ENCODE assay signal across 1 mouse cellular context in genomic region chr3:96559911-96560850, GRCm38 (mm10).
TF ChIP-seq lines count a peak whose summit lies in the region.

No protein-coding gene starts in this region.

TF ChIP-seq in CH12.LX, 34 proteins besides CTCF, POLR2A, EP300 and RAD21:
- TF ChIP-seq JUN (IDR thresholded peaks at IDR 0.05; ENCODE audit: insufficient read depth, low read depth, low read length) = no peak
- no peak for TF ChIP-seq MXI1 (IDR thresholded peaks at IDR 0.05; ENCODE audit: low read depth, low read length)
- no peak for TF ChIP-seq SIN3A (IDR thresholded peaks at IDR 0.05; ENCODE audit: low read length)
- no peak for TF ChIP-seq ZKSCAN1 (IDR thresholded peaks at IDR 0.05; ENCODE audit: borderline replicate concordance, low read depth, low read length)
- TF ChIP-seq NRF1 (IDR thresholded peaks at IDR 0.05; ENCODE audit: low read depth, low read length) = 0 out of 2 replicates have a peak, but pooled peaks have one; percentile 4
- peak; percentile 41; the same call in 1 of the 2 replicates for TF ChIP-seq CHD1 (IDR thresholded peaks at IDR 0.05; ENCODE audit: low read depth, low read length)
